Mouse (Mus musculus) right cerebral cortex, postnatal 25 days (tissue): ENCODE measurements around the gene Nox4.
"Not testable (repeated sequence)": the region's sequence is repeated elsewhere in the genome, so short reads cannot be mapped to it uniquely, and the experiment has no call there.

Experiments used
- DNase-seq: peaks from one replicate; pipeline ENCODE4 v3.0.0; 2022

The Nox4 gene

DNA sequence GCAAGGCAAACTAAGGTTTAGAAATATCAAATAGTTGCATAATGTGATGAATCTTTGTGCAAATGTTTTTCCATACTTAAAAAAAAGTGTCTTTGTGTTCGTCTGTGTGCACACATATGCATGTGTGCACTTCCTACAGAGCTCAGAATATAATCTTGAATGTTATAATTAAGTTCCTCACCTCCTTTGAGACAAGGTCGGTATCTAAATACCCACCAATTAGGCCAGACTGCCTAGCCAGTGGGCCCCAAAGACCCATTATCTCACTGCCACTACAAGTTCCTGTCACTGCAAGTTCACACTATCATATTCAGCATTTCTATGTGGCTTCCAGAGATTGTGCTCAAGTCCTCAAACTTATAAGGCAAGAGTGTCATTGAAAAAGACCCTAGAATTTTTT, 129.0 kb downstream of the Nox4 start:
- DNase-seq: no peak

DNA sequence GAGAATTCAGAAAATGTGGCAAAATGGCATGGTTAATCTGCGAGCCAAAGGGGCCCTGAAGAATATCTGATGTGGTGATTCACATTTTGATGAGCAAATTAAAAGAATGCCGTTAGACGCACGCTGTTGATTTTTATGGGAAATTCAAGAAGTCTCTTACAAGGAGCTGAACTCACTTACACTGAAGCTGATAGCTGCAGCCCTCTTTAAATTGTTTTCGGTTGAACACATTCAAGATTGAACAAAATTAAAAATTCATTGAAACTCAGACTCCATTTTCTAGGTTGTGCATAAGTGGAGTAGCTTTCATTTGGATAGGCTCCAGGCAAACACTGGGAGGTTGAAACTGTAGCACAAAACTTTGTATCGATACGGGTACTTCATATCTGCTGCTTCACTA, 151.1 kb downstream of the Nox4 start:
- no peak for DNase-seq

DNA sequence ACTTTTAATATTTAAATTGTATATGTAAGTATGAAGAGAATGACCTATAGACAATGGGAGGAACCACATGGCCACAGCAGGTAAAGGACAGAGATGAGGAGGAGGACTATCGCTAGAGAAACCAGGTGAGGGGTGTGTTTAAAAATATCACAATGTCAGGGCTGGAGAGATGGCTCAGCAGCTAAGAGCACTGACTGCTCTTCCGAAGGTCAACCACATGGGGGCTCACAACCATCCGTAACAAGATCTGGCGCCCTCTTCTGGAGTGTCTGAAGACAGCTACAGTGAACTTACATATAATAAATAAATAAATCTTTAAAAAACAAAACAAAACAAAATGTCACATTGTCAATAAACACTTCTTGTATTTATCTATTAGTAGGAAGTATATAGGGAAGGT, 165.5 kb downstream of the Nox4 start:
- DNase-seq: not testable (repeated sequence)

DNA sequence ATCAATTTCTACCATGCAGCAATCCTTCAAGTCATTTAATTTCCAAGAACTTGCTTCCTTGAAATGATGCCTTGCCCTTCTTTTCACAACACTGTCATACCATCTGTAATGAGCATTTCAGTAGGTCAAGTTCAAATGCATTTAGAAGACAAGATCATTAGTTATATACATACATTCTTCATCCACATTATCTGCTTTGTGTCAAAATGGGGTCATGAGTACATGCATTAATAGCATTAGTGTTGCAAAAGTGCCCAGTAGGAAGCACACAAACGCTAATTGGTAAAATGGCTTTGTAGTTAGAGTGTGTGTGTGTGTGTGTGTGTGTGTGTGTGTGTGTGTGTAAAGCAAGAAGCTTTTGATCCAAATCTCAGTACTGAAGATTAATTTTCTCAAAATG, 167.4 kb downstream of the Nox4 start:
- no peak for DNase-seq
